Mouse (Mus musculus) liver, postnatal 0 days (tissue): ENCODE results near the gene Mfge8. TPM values are rescaled to one million over a fixed set of nuclear protein-coding genes. Genes with fewer than 3 reads are reported as not detected.

Source experiments
- ATAC-seq: fragments of 200-750 bp; cut with Nextera tagmentation; 2 replicates; pipeline ENCODE4 v1.8.0; 2017; ENCODE audit warnings: mild to moderate bottlenecking, moderate library complexity
- DNase-seq: peaks from one replicate; pipeline ENCODE4 v3.0.0-alpha.2; 2016
- H3K27ac ChIP-seq: fragments of 300-500 bp; sonication (generic); 2 replicates; pipeline ENCODE4 v1.5.1; 2014; ENCODE audit warnings: antibody characterized with exemption, moderate library complexity, mild to moderate bottlenecking, low read depth
- H3K27me3 ChIP-seq: fragments of 300-500 bp; sonication (generic); 2 replicates; pipeline ENCODE4 v1.6.1; 2014; ENCODE audit warnings: low read length, control low read depth, mixed read lengths; ENCODE audit not compliant: insufficient read depth
- H3K36me3 ChIP-seq: fragments of 300-500 bp; sonication (generic); replicated peaks from 2 replicates; pipeline ENCODE4 v1.6.1; 2014; ENCODE audit warnings: mild to moderate bottlenecking, control low read depth, low read length, moderate library complexity, mixed read lengths; ENCODE audit not compliant: insufficient read depth
- H3K4me1 ChIP-seq: fragments of 300-500 bp; sonication (generic); 2 replicates; pipeline ENCODE4 v1.6.1; 2014; ENCODE audit warnings: antibody characterized with exemption, mild to moderate bottlenecking, control low read depth; ENCODE audit not compliant: insufficient read depth
- H3K4me2 ChIP-seq: fragments of 300-500 bp; sonication (generic); 2 replicates; pipeline ENCODE4 v1.6.1; 2014; ENCODE audit warnings: low read depth, mild to moderate bottlenecking, low read length, moderate library complexity, mixed read lengths
- H3K4me3 ChIP-seq: fragments of 300-500 bp; sonication (generic); 2 replicates; pipeline ENCODE4 v1.5.1; 2014; ENCODE audit warnings: low read depth, low read length
- H3K9ac ChIP-seq: fragments of 300-500 bp; sonication (generic); replicated peaks from 2 replicates; pipeline ENCODE4 v1.6.1; 2014; ENCODE audit warnings: mild to moderate bottlenecking, moderate library complexity
- H3K9me3 ChIP-seq: fragments of 300-500 bp; sonication (generic); 2 replicates; pipeline ENCODE4 v1.6.1; 2016; ENCODE audit warnings: mild to moderate bottlenecking, control low read depth, low read length, mixed read lengths
- CTCF ChIP-seq: sonication (generic); IDR thresholded peaks from 2 replicates; pipeline ENCODE4 v1.5.1; 2016; ENCODE audit warnings: antibody characterized with exemption, low read depth
- EP300 ChIP-seq: IDR thresholded peaks from 2 replicates; pipeline ENCODE4 v1.6.1; 2016; ENCODE audit warnings: antibody characterized with exemption, low read depth, mild to moderate bottlenecking
- WGBS: fragments of 180-500 bp; shearing (Covaris S2); extraction: QIAGEN DNeasy Blood & Tissue Kit; methylation state at CpG from one replicate; pipeline ENCODE4 v1.1.7; 2014; ENCODE audit not compliant: insufficient replicate concordance; 5-methylcytosine and 5-hydroxymethylcytosine counted together
- polyA plus RNA-seq: library from polyadenylated mRNA; unstranded; fragments of >200 nt; fragmentation: Nextera tagmentation; extraction: Ambion mirVana; gene quantifications from 2 replicates; pipeline ENCODE4 v1.2.1, GENCODE M21; 2015

Mfge8 gene
- polyA plus RNA-seq, 1 experiment from 2014 or later: 61.1 TPM

DNA sequence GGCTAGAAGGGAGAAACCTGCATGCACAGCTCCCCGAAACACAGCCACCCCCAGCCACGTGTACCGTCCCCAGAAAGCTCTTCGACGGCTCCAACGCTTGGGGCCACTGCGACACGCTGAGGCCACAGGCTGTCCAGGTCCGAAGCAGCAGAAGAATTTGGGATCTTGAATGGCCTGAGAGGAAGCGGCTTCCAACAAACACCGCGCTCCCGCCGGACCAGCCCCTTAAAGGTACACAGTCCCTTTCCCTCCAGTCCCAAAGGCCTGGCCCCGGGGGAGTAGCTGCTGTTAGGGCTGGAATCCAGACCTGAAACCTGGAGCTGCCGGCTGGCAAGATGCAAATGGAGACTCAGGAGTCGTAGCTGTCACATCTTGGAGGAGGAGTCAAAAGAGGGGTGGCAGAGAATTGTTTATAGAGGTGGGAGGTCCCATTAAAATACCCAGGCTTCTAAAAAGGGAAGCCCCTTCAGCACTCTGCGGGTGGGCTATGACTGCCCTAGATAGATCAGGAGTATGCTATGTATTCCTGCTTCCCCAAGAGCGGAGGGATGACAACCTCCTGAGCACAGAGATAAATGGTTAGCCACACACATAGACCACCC is 17.9 kb downstream of the Mfge8 start, which contains the start of gene Hapln3:
Hapln3 (minus strand) TSS at position 176 of the 602 bp plus-strand sequence.
- Histone ChIP-seq H3K9ac (no peak within 1 kb of the TSS), H3K4me3 (no peak within 1 kb of the TSS)
- no peak for ATAC-seq

DNA sequence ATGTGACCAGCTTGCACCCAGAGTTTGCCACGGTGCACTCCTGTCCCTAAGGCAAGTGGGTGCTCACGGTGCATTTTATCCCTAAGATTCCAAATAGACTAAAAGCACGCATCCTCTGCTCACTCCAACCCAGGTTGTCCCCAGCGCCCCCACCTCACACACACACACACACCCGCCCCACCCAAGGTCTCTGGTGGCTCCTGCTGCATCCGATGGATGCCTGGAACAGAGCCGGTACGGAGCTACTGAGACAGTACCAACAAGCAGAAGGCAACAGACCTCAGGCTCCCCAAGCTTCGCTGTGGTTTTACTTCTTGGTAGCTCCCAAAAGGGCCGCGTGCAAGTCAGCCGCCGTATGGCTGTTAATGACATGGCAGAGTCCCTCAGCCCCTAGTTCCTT is 18.5 kb downstream of the Mfge8 start:
- no peaks in the 10 kb centered on the region for H3K9me3 ChIP-seq
- no peak overlapping the region for H3K27ac ChIP-seq
- H3K36me3 ChIP-seq: no peaks in the 10 kb centered on the region
- H3K4me3 ChIP-seq: no peak overlapping the region
- DNase-seq (no peak), ATAC-seq (no peak)
- no peak overlapping the region for H3K9ac ChIP-seq
- TF ChIP-seq EP300 (no peak), CTCF (no peak)
- H3K4me1 ChIP-seq: no peaks in the 10 kb centered on the region
- H3K4me2 ChIP-seq: 0 out of 2 replicates have a peak overlapping the region, but pooled peaks have one; percentile 35
- H3K27me3 ChIP-seq: peaks cover 8% of the 10 kb centered on the region
- WGBS: 12% methylated on average over 13 of the region's 13 CpGs

More for the DNA sequence above, 17.9 kb downstream of the Mfge8 start, which contains the start of gene Hapln3:
- TF ChIP-seq EP300: no peak
- TF ChIP-seq CTCF: no peak
- H3K9me3 ChIP-seq: no peaks in the 10 kb centered on the region
- peaks cover 8% of the 10 kb centered on the region for H3K27me3 ChIP-seq
- no peaks in the 10 kb centered on the region; the same call in 1 of the 2 replicates for H3K36me3 ChIP-seq
- peak within 1 kb of the TSS; percentile 35; the same call in 1 of the 2 replicates for H3K4me2 ChIP-seq
- WGBS: 7% methylated on average over 19 of the region's 19 CpGs
- no peak within 1 kb of the TSS for H3K27ac ChIP-seq
- no peak for DNase-seq
- no peaks in the 10 kb centered on the region for H3K4me1 ChIP-seq

DNA sequence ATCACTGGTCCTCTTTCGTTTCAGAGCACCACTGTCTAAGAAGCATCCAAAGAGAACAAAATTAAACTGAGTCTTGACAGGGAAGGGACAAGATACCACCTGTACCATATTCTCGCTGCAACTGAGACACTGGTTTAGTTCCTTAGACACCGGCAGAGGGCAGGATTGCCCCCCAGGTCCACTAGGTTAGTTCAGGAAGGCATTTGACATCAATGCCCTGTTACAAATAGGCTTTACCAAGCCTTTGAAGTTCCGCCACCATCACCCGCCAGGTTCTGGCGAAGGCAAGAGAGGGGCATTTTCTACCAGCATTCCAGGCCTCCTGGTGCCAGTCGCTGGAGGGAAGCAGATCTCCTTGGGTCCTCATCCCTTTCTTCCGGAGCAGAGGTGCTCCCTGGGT is 19.0 kb downstream of the Mfge8 start:
- H3K4me1 ChIP-seq: no peaks in the 10 kb centered on the region
- no peaks in the 10 kb centered on the region for H3K36me3 ChIP-seq
- no peak overlapping the region for H3K4me3 ChIP-seq
- ATAC-seq (no peak), DNase-seq (no peak)
- TF ChIP-seq CTCF (peak; percentile 31; the same call in 1 of the 2 replicates), EP300 (no peak)
- H3K27ac ChIP-seq: no peak overlapping the region
- peaks cover 8% of the 10 kb centered on the region for H3K27me3 ChIP-seq
- WGBS: 26% methylated on average over 8 of the region's 8 CpGs
- no peak overlapping the region for H3K4me2 ChIP-seq
- H3K9me3 ChIP-seq: no peaks in the 10 kb centered on the region
- H3K9ac ChIP-seq: no peak overlapping the region

DNA sequence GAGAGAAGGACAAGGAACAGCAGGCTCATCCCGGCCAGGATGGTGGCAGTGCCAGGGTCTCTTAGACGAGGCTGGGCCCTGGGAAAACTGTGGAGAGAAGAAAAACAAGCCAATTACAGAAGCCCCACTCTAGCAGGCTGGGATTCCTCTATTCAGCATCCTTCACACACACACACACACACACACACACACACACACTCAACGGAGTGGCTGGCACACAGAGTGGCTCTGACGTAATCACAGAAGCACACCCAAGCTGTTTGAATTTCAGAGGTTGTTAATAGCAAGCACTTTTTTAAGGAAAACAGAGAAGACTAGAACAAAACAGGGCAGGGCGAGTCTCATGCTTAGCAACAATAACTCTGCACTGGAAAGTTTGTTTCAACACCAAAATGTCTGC is 25.4 kb downstream of the Mfge8 start:
- no peaks in the 10 kb centered on the region for H3K27me3 ChIP-seq
- no peak for TF ChIP-seq EP300
- no peak for TF ChIP-seq CTCF
- no peaks in the 10 kb centered on the region for H3K9me3 ChIP-seq
- H3K36me3 ChIP-seq: no peaks in the 10 kb centered on the region
- no peak for ATAC-seq
- H3K4me3 ChIP-seq: no peak overlapping the region
- H3K27ac ChIP-seq: no peak overlapping the region
- no peaks in the 10 kb centered on the region for H3K4me1 ChIP-seq
- 71% methylated on average over 5 of the region's 5 CpGs for WGBS
- no peak overlapping the region for H3K4me2 ChIP-seq
- no peak overlapping the region for H3K9ac ChIP-seq
- no peak for DNase-seq

DNA sequence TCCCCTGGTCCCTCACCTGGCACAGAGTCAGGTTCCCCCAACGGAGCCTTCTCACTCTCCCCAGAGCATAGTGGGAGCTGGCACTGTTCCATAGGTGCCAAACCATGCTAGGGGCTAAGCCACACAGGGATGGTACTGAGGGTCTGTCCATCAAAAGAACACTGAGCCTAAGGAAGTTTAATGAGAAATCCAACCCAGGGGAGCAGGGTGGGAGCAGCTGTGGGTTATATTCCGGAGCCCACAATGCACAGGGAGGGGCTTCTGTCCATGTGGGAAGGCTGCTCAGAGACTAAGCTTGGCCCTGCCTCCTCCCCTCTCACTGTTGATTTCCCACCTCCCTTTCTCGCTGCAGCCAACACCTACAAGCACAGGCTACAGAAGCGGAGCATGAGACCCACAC is 35.0 kb downstream of the Mfge8 start:
- no peak for TF ChIP-seq CTCF
- no peak for TF ChIP-seq EP300
- Histone ChIP-seq H3K27ac (no peak overlapping the region), H3K27me3 (no peaks in the 10 kb centered on the region), H3K36me3 (no peaks in the 10 kb centered on the region), H3K4me2 (no peak overlapping the region), H3K9ac (no peak overlapping the region), H3K9me3 (no peaks in the 10 kb centered on the region), H3K4me1 (no peaks in the 10 kb centered on the region), H3K4me3 (no peak overlapping the region)
- DNase-seq: no peak
- WGBS: 48% methylated on average over 4 of the region's 4 CpGs
- ATAC-seq: no peak

DNA sequence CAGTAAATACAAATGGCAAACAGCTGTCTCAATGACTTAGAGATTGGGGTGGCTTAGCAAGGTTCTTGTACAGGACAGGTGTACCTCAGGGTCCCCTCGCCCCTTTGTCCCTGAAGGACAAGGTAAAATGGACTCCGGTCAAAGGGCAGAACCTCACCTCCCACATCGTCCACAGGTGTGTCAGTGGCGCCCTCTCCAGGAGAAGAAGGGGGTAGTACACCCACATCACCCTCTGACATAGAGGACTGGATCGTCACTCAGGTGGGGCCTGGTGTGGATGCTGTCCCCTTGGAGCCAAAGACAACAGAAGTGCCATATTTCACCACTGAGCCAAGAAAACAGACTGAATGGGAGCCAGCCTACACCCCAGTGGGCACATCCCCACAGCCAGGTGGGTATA is 52.4 kb downstream of the Mfge8 start:
- Histone ChIP-seq H3K9ac (no peak overlapping the region), H3K4me2 (no peak overlapping the region), H3K36me3 (no peaks in the 10 kb centered on the region), H3K27ac (no peak overlapping the region), H3K4me1 (no peaks in the 10 kb centered on the region), H3K4me3 (no peak overlapping the region), H3K9me3 (no peaks in the 10 kb centered on the region), H3K27me3 (no peaks in the 10 kb centered on the region)
- 59% methylated on average over 5 of the region's 5 CpGs for WGBS
- no peak for TF ChIP-seq EP300
- TF ChIP-seq CTCF: no peak
- DNase-seq (no peak), ATAC-seq (no peak)

DNA sequence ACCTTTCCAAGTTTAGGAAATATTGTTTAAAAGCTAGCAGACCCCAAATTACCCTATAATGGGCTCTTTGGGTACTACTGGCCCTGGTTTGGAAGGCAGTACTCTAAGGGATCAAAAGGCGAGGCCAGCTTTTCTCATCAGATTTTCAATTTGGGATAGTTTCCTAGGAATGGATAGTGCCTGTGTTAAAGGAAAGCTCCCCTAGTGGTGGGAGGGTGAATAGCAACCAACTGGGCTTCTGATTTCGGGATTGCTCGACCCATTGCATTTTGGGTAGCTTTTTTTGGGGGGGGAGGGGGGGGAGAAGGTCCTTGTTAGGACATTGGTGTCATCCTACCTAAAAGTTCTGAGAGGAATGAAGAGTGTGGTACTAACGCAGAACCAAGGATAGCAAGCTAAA is 59.7 kb downstream of the Mfge8 start:
- no peak overlapping the region for H3K4me2 ChIP-seq
- DNase-seq (no peak), ATAC-seq (no peak)
- WGBS: 66% methylated on average over 4 of the region's 4 CpGs
- H3K9ac ChIP-seq: no peak overlapping the region
- H3K9me3 ChIP-seq: no peaks in the 10 kb centered on the region
- no peaks in the 10 kb centered on the region for H3K27me3 ChIP-seq
- H3K36me3 ChIP-seq: no peaks in the 10 kb centered on the region
- no peak overlapping the region for H3K27ac ChIP-seq
- TF ChIP-seq EP300 (no peak), CTCF (peak; percentile 64)
- H3K4me3 ChIP-seq: no peak overlapping the region
- no peaks in the 10 kb centered on the region for H3K4me1 ChIP-seq

Other genes with a start within 250 kb of the Mfge8 start
- 108 and 111 TPM in 2 replicates for gene Isg20, start 235.6 kb downstream of the Mfge8 start, polyA plus RNA-seq
- not detected in 2 replicates for gene Acan, start 95.6 kb downstream of the Mfge8 start, polyA plus RNA-seq
- not detected in 2 replicates for gene Hapln3, start 18.0 kb downstream of the Mfge8 start, polyA plus RNA-seq
- 38.2 and 49.3 TPM in 2 replicates for gene Abhd2, start 124.1 kb upstream of the Mfge8 start, polyA plus RNA-seq
- 0.11 TPM in 1 of 2 replicates, not detected in the other for gene Rlbp1, start 238.0 kb upstream of the Mfge8 start, polyA plus RNA-seq
- 2.5 and 3.0 TPM in 2 replicates for gene Fanci, start 242.9 kb upstream of the Mfge8 start, polyA plus RNA-seq